Mouse (Mus musculus): ENCODE data around the gene Gm37240. TPM values are rescaled to one million over a fixed set of nuclear protein-coding genes. Genes with fewer than 3 reads are reported as not detected.

The Gm37240 gene
- total RNA-seq, 2 experiments from 2014 or later: 0.27 to 1.1 TPM

- DNase-seq (ENCODE audit: extremely low spot score in 1 of 2, low spot score in 2 of 2): no peak
- no peak for TF ChIP-seq CTCF (IDR thresholded peaks at IDR 0.05)
- no peak overlapping the region for H3K4me3 ChIP-seq
- H3K27ac ChIP-seq: no peak overlapping the region; the same call in 1 of the 2 replicates
- intact Hi-C loops (cut with DNase I): no loop called here
Measured at GRCm38 (mm10) chr3:85685271-85685670, 202.0 kb downstream of the Gm37240 start.

GRCm38 (mm10) chr3:85683618-85684017, 203.7 kb downstream of the Gm37240 start:
- intact Hi-C loops (cut with DNase I): no loop called here
- no peak for DNase-seq (ENCODE audit: extremely low spot score in 1 of 2, low spot score in 2 of 2)
- Histone ChIP-seq H3K27ac (peak overlapping the region; percentile 54), H3K4me3 (no peak overlapping the region; the same call in 1 of the 2 replicates)
- no peak for TF ChIP-seq CTCF (IDR thresholded peaks at IDR 0.05)

- no peak for TF ChIP-seq CTCF (IDR thresholded peaks at IDR 0.05)
- DNase-seq (ENCODE audit: extremely low spot score in 1 of 2, low spot score in 2 of 2): no peak
- H3K27ac ChIP-seq: no peak overlapping the region
- intact Hi-C loops (cut with DNase I): no loop called here
- H3K4me3 ChIP-seq: no peak overlapping the region
Measured at GRCm38 (mm10) chr3:85681136-85681535, 206.2 kb downstream of the Gm37240 start.

GRCm38 (mm10) chr3:85679960-85680359, 207.4 kb downstream of the Gm37240 start:
- intact Hi-C loops (cut with DNase I): no loop called here
- no peak for TF ChIP-seq CTCF (IDR thresholded peaks at IDR 0.05)
- H3K27ac ChIP-seq: no peak overlapping the region
- no peak overlapping the region for H3K4me3 ChIP-seq
- no peak for DNase-seq (ENCODE audit: extremely low spot score in 1 of 2, low spot score in 2 of 2)

- TF ChIP-seq CTCF (IDR thresholded peaks at IDR 0.05): no peak
- DNase-seq (ENCODE audit: extremely low spot score in 1 of 2, low spot score in 2 of 2): no peak
- intact Hi-C loops (cut with DNase I): no loop called here
- Histone ChIP-seq H3K4me3 (no peak overlapping the region), H3K27ac (no peak overlapping the region)
Measured at GRCm38 (mm10) chr3:85679312-85679933, 207.9 kb downstream of the Gm37240 start.

- Histone ChIP-seq H3K4me3 (no peak overlapping the region), H3K27ac (peak overlapping the region; percentile 70)
- TF ChIP-seq CTCF (IDR thresholded peaks at IDR 0.05): no peak
- intact Hi-C loops (cut with DNase I): no loop called here
- no peak for DNase-seq (ENCODE audit: extremely low spot score in 1 of 2, low spot score in 2 of 2)
Measured at GRCm38 (mm10) chr3:85677952-85678351, 209.4 kb downstream of the Gm37240 start.

- Histone ChIP-seq H3K4me3 (no peak overlapping the region), H3K27ac (peak overlapping the region; percentile 70)
- DNase-seq (ENCODE audit: extremely low spot score in 1 of 2, low spot score in 2 of 2): no peak
- intact Hi-C loops (cut with DNase I): no loop called here
- TF ChIP-seq CTCF (IDR thresholded peaks at IDR 0.05): no peak
Measured at GRCm38 (mm10) chr3:85677133-85677532, 210.2 kb downstream of the Gm37240 start.

GRCm38 (mm10) chr3:85669844-85670243, 217.5 kb downstream of the Gm37240 start:
- no peak for TF ChIP-seq CTCF (IDR thresholded peaks at IDR 0.05)
- DNase-seq (ENCODE audit: extremely low spot score in 1 of 2, low spot score in 2 of 2): no peak
- intact Hi-C loops (cut with DNase I): loop anchor here (10.0 kb wide), 2 partner anchors 305 to 645 kb away; no protein-coding TSS in a partner anchor
- H3K27ac ChIP-seq: no peak overlapping the region
- H3K4me3 ChIP-seq: no peak overlapping the region

- TF ChIP-seq CTCF (IDR thresholded peaks at IDR 0.05): no peak
- DNase-seq (ENCODE audit: extremely low spot score in 1 of 2, low spot score in 2 of 2): no peak
- intact Hi-C loops (cut with DNase I): loop anchor here (10.0 kb wide), 2 partner anchors 303 to 643 kb away; no protein-coding TSS in a partner anchor
- Histone ChIP-seq H3K27ac (peak overlapping the region; percentile 92), H3K4me3 (no peak overlapping the region)
Measured at GRCm38 (mm10) chr3:85667683-85668082, 219.6 kb downstream of the Gm37240 start.

- H3K27ac ChIP-seq: peak overlapping the region; percentile 92
- H3K4me3 ChIP-seq: no peak overlapping the region
- no peak for TF ChIP-seq CTCF (IDR thresholded peaks at IDR 0.05)
- intact Hi-C loops (cut with DNase I): loop anchor here (10.0 kb wide), 2 partner anchors 302 to 642 kb away; no protein-coding TSS in a partner anchor
- DNase-seq (ENCODE audit: extremely low spot score in 1 of 2, low spot score in 2 of 2): no peak
Measured at GRCm38 (mm10) chr3:85666736-85667135, 220.6 kb downstream of the Gm37240 start.

- TF ChIP-seq CTCF (IDR thresholded peaks at IDR 0.05): no peak
- Histone ChIP-seq H3K27ac (peak overlapping the region; percentile 92), H3K4me3 (no peak overlapping the region)
- intact Hi-C loops (cut with DNase I): loop anchor here (10.0 kb wide), 2 partner anchors 301 to 641 kb away; no protein-coding TSS in a partner anchor
- no peak for DNase-seq (ENCODE audit: extremely low spot score in 1 of 2, low spot score in 2 of 2)
Measured at GRCm38 (mm10) chr3:85666166-85666565, 221.2 kb downstream of the Gm37240 start.

- DNase-seq (ENCODE audit: extremely low spot score in 1 of 2, low spot score in 2 of 2): peak in 1 of 2 experiments; percentile 63
- no peak overlapping the region for H3K4me3 ChIP-seq
- H3K27ac ChIP-seq: peak overlapping the region; percentile 92
- intact Hi-C loops (cut with DNase I): loop anchor here (1.0 to 10.0 kb wide), 7 partner anchors 28 to 640 kb away; partner anchors contain the start of gene Gatb
- TF ChIP-seq CTCF (IDR thresholded peaks at IDR 0.05): no peak; the same call in 1 of the 2 replicates
Measured at GRCm38 (mm10) chr3:85664591-85665171, 222.6 kb downstream of the Gm37240 start.
